Mouse (Mus musculus): ENCODE data around the gene Tm9sf2.

GRCm38 (mm10) chr14:122057941-122058346 is 48.9 kb upstream of the Tm9sf2 start:
- no peak for TF ChIP-seq EP300 (optimal IDR thresholded peaks at IDR 0.05)
- TF ChIP-seq CTCF (IDR thresholded peaks at IDR 0.05; ENCODE audit: low read depth) = no peak
